Mouse (Mus musculus) induced T-regulatory cell, adult 2 months (primary cell): ENCODE measurements around the gene Limk2.

Experiments used
- DNase-seq: peaks from one replicate; pipeline ENCODE4 v3.0.0-alpha.2; 2012; ENCODE audit warnings: low read depth

Gene Limk2

DNA sequence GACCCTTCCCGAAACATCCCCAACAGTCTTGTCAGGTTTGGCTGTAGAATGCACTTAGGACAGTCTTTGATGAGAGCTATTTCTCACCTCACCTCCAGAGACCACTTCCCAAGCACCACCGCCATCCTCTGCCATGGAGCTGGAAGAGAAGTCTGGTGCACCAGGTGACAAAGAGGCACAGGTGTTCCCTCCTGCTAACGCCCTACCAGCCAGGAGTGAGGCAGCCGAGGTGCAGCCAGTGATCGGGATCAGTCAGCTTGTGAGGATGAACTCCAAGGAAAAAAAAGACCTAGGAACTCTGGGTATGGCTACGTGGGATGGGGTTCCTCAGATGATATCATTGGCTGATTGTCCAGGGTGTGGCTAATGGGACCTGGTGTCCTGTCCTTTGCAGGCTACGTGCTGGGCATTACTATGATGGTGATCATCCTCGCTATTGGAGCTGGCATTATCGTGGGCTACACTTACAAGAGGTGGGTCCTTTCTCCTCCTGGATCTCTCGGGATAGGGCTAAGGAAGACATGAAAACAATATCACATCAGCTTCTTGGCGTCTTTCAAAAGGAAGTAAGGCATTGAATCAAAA lies 75.8 kb downstream of the Limk2 start:
- no peak for DNase-seq

DNA sequence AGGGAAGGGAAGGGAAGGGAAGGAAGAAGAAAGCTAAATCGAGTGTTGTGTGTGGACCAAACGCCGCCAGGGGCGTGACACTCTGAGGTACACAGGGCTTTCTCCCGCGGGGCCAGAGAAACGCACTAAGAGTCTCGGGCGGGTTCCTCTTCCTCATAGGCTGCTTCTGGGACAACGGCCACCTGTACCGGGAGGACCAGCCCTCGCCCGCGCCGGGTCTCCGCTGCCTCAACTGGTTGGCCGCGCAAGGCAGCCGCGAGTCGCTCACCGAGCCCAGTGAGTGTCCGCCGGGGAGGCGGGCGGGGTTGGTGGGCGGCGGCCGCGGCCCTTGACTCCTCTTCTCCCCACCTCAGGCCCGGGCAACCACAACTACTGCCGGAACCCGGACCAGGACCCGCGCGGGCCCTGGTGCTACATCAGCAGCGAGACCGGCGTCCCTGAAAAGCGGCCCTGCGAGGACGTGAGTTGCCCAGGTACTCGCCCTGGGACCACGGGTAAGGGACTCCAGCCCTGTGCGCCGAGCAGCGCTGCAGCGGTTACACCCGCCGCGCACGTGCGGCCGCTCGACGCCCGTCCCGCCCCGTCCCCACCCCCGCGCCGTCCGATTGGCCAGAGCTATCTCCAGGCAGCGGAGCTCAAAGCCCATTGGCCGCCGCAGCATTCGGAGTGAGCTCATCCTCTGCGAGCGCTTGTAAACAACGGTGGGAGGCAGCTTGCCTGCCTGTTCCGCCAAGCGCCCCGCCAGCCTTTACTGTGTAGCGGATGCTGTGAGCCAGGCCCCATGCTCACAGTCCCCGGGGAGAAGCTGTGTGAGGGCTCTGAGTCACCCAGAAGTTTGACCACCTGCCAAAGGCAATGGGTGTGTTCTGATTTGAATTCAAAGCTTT lies 77.0 kb downstream of the Limk2 start:
- peak; percentile 97 for DNase-seq

DNA sequence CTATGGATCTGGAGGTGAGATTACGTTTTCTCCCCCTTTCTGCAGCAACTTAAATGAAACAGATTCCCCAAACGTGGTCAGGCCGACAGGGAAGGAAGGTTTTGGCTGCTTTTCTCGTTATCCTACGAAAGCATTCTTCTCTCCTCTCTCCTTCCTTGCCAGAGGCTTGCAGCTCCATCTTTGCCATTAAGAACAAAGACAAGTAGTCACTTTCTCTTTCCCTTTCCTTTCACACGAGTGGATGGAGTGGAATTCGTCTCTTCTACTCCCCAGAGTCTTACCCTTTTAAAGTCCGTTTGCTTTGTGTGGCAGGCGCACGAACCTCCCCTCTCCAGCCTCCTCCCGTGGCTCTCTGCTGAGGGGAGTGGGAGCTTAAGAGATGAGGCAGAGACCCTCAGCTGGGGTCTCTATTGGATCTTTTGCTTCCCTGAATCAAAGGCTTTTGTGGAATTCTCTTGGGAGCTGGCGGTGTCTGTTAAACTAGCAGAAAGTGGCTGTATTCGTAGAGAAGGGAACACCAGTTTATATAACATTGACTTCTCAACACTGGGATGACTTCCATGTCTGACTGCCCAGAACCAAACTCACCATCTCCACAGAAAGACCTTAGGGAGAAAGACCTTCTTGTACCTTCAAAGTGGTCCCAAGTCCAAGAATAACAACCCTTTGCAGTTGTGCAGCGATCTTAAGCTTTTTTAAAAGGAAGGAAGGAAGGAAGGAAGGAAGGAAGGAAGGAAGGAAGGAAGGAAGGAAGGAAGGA lies 77.8 kb downstream of the Limk2 start:
- peak; percentile 63 for DNase-seq

DNA sequence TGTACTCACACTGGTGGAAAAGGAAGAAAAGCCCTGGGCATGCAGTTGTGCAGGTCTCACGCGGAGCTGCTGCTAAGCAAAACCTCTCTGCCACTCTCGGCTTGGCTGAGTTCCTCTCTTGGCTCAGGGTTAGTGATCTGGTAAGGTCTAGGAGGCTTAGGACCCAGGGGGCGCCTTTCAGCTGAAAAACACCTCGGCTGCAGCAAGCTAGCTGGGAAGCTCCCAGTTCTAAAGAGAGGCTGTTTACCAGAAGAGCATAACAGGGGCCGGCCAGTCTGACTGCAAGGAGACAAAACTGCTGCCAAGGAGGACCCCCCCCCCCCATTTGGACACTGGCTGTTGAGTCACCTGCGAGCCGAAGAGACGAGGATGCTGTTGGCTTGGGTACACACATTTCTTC lies 78.4 kb downstream of the Limk2 start:
- peak; percentile 81 for DNase-seq

DNA sequence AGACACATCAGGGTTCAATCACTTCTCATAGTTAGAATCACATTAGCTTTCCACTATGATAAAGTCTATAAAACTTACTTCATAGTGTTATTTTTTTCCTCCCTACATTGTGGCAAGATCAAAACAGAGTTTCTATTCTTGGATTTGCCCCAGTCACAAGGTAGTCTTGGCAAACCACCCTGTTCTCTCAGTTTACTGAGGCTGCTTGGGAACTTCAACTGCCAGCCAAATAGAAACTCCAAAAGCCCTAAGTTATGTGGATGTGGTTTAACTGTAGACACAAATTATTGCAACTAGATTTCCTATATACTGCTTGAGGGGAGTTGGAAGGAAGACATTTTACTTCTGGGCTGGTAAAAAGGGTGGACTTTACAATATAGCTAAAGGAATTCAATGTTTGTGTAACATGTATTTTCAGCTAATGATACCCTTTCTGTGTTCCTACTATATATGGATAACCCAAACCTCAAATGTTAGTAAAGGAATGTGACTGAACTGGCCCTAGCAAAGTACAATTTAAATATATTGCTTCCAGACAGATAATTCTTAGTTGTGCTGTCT lies 79.0 kb downstream of the Limk2 start, which contains the start of gene Pik3ip1:
Pik3ip1 (plus strand) TSS at position 511 of the 561 bp plus-strand sequence.
- DNase-seq = no peak

DNA sequence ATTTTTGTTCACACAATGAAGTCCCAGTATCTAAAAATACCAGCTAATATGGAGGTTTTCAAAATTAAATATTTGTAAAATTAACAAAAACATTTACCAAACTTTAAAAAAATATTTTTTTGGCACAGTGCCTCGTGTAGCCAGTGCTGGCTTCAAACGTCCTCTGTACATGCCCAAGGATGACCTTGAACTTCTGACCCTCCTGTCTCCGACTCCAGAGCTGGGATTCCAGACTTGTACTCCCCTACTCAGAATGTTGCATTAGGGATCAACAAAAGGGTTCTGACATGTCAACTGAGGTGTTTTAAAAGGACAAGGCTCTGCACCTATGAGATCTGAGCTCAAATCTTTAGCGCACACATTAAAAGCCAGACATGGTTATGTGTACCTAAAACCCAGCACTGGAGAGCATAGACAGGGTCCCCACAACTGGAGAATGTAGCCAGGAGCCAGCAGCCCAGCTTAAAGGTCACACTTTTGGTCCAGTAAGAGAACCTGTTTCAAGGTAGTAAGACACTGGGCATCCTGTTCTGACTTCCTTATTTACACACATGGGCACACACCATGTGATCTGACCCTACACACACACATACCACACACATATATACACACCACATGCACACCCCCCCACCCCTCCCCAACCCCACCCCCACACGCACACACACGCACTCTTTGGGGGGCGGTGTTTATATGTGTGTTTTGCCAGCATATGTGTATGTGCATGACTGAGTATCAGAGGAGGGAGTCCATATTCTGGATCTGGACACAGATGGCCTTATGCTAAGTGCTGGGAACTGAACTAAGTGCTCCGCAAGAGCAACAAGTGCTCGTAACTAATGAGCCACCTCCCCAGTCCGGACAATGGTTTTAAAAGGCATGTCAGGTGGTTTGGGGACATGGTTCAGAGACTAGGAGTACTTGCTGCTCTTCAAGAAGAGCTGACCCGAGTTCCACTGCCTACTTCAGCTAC lies 79.9 kb downstream of the Limk2 start:
- peak; percentile 38 for DNase-seq

DNA sequence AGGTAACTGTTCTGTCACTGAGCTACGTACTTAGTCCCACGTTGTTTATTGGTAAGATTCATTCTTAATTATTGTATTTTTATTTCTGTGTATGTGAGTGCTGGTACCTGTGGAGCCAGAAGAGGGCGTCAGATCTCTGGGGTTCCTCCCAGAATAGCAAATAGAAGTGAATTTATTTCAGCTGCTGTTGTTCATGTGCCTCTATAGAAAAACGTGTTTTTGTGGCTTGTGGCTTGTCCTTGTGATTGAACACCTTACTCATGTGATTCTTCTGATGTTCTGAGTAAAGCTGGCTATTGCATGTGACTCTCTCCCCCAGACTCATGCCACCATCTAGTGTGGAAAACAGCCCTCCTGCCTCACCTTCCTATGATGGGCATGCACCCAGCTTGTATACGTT lies 80.7 kb downstream of the Limk2 start:
- peak; percentile 62 for DNase-seq

DNA sequence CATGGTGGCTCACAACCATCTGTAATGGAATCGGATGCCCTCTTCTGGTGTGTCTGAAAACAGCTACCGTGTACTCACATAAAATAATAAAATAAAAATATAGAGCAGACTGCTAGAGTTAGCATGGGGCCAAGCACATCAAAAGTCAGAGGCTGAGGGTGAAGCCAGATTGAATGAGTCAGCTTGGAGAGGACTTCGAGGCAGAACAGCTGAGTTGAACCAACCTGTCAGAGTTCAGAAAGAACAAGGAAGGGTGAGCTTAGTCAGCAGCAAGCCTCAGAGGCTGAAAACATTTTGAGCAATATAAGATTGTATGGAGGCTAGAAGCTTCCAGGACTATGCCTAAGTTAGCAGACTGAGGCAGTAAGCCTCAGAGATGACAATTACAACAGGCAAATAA lies 90.7 kb downstream of the Limk2 start:
- no peak for DNase-seq

DNA sequence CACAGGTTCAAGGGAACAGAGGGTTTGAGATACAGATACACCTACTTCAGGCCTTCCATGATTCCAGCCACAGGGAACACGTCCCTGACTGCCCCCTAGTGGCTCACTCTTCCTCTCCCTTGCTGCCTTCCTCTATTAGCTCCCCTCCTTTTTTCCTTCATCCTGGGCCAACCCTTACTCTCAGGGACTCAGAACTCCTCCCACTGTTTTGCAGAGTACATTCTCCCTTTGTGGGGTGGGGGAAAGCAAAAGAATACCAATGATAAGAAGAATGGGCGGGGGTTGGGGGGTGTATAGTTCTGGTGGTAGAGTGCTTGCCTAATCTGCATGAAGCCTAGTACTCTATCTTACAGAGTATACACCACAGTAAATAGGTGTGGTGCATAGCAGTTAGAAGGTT lies 94.8 kb downstream of the Limk2 start:
- DNase-seq = peak; percentile 70

DNA sequence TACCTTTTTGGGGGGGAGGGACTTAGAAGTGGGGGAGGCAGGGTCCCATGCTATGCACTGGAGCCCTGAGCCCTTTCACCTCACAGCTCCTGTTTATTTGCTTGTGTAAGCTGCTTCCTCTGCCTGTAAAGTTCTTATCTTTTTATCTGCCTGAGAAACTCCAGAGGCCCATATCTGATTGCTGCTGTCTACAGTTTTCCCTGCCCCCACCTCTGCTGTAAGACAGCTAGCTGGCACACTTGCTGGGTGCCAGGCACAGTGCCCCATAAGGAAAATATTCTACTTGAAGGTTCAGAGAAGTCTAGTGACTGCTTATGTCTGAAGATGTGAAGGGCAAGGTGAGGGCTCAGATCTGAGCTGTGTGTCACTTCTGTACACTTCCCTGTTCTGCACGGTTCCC lies 95.7 kb downstream of the Limk2 start:
- peak; percentile 52 for DNase-seq

DNA sequence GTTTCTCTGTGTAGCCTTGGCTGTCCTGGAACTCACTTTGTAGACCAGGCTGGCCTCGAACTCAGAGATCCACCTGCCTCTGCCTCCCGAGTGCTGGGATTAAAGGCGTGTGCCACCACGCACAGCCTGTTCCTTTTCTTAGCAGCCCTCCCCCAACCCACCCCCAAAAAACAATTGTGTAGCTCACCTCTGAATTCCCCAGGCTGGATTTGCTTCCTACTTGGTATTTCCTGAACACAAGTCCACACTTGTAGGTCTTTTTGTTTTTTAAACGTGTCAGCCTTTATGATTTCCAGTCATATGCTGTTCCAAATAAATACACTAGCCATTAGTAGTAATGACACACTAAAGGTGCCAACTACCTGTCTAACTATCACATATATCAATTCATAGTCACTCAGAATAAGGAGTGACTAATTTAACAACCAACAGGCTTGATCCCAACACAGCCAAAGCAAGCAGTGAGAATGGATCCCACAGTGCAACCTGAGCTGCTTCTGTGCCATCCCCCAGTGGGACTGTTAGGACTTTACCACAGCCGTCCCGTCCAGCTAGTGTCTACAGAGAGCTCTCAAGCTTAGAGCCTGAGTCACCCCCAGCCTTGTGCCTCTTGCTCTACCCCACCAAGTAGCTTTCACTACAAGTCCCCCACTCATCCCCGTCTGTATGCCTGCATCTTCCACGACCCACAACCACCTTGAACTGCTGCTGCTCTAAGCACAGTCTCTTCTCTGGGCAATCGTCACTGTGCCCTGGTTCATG lies 97.2 kb downstream of the Limk2 start:
- DNase-seq = no peak

DNA sequence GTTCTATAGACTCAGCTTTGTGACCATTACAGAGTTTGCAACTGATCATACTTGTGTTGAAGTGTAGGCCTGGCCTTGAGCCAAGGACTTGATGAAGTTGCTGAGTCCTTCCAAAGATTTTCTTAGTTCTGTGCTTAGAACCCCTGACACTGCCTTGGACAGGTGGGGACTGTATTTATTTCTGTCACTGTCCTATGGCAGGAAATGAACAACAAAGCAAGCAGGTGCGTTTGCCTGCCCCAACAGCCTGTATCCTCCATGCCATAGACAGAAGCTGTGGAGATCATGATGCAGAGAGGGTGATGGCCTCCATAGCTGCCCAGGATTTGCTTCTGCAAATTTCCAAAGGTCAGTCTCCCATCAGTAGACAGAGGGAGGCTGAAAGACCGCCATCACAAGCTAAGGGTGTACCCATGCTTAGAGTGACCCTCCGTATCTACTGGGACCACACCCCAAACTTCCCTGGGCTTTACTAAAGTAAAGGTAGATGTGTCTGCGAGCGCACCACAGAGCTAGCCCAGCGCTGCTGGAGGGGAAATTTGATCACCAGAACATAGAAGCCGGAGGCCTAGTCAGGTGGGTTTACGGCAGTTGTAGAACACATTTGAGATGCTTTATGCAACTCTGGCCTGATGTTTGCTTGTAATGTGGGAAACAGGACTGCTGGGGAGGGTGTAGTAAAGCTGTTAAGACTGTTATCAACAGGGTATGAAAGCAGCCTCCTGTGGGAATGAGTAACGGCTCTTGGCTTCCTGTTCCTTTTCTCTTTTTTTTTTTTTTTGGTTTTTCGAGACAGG lies 98.0 kb downstream of the Limk2 start:
- DNase-seq = no peak

DNA sequence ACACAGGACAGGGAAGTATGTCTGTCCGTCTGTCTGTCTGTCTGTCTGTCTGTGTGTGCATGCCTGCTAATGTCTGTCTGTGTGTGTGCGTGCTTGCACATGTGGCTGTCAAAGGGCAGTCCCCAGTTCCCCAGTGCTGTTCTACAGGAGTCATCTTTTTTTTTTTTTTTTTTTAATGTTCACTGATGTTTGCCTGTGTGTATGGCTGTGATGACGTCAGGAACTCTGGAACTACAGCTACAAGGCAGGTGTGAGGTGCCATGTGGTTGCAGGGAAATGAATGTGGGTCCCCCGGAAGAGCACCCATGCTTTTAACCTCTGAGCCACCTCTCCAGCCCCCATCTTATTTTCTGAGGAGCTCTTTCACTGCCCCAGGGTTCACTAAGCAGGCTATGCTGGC lies 99.1 kb downstream of the Limk2 start:
- no peak for DNase-seq

DNA sequence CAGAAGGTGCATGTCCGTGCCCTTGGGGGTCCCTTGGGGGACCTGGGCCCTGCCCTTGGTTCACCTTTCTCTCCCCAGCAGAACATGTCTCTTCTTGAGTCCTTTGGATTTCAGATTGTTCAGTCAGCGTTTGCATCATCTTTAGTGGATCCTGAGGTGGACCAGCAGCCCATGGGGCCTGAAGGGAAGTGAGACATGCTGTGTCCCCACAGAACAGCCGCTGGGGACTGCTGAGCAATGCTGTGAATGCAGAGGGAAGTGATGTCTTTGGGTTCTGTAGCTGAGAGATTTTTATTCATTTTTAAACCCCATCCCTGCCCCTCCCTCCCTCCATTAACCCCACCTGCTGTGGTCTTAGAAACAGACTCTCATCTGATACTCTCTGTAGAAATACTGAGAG lies 101.1 kb downstream of the Limk2 start:
- DNase-seq = no peak

DNA sequence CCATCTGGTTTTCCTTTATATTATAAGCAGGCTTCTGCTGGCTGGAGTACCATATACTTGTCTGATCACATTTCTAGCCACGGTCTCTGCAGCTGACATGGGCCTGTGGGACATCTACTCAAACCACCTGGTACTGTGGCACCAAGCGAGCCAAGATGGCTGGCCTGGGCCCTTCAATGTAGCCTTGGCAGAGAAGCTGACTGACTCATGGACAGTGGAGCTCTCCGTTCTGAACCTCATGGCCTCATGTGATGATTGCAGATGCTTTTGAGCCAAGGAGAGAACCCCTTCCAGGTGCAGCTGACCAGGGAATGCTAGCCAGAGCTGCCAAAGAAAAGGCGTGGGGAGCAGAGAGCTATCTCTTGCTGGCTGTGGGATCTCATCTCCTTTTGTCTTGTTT lies 103.2 kb downstream of the Limk2 start:
- no peak for DNase-seq

DNA sequence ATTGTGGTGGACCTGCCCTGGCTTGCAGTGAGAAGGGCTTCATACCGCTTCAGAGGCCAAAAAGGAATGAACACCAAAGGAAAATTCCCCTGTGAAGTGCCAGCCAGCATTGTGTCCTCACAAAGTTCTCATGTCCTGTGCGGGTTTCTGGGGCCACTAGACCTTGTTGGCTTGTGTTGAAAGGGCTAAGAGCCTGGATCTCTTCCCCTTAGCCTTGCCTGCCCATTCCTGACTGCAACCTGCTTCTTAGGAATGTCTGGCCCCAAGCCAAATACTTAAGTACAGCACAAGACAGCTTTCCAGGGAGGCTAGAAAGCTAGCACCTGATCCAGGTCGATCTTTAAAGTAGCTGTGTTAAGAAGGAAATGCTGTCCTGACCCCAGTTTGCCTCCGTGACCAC lies 106.2 kb downstream of the Limk2 start:
- no peak for DNase-seq

DNA sequence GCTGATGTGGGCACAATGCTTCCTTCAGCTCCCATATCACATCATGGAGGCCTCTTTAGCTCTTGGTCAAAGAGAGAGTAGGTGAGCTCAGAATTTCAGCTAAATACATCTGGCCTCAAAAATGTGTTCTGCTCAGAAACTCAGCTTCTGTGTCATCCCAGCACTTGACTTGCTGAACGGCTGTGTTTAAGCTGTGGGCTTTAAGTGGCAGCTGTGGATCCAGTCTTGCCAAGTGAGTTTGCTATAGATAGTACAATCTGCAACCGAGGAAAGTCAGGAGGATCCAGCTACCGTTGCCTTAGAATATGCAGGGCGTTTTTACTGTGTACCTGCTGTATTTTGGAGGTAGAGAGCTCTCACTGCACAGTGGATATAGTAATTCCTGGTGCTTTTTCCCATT lies 106.6 kb downstream of the Limk2 start:
- DNase-seq = no peak

DNA sequence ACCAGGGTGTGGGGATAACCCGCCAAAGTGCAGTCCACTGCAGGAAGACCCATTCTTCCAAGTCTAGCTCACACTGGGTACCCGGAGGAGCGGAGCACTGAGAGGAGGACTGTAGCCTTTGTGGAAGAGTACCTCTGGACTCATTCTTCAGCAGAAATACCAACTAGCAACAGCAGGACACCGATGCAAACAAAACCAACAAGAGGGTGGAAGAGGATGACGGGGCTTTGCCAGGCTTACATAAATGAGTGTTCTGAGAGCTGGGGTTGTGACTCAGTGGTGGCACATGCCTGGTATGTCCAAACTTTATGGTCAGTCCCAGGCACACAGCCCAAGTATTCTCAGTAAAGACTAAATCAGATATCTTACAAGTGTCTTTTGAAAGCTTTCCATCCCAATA lies 107.9 kb downstream of the Limk2 start:
- no peak for DNase-seq

DNA sequence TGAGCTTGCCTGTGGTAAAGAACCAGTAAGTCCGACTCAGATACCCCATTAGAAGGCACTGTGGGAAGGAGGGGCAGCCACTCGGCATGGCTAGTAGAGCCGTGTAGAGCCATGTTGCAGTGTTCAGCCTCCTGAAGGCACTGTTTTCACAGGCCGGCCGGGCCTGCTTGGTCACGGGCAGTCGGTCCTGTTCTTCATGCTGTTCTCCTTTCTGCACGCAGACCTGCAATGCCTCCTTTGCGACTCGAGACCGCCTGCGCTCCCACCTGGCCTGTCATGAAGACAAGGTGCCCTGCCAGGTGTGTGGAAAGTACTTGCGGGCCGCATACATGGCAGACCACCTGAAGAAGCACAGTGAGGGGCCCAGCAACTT lies 110.2 kb downstream of the Limk2 start:
- no peak for DNase-seq
